Mouse (Mus musculus) MEL (cell line): ENCODE data around the gene Zfp1. TPM values are rescaled to one million over a fixed set of nuclear protein-coding genes. Genes with fewer than 3 reads are reported as not detected.

Experiments used
- DNase-seq: peaks from one replicate; pipeline ENCODE4 v3.0.0; 2011; ENCODE audit warnings: low read depth, low spot score
- H3K27ac ChIP-seq: 2 replicates; pipeline ENCODE4 v1.5.1; 2012; ENCODE audit warnings: low read depth, mild to moderate bottlenecking, control low read depth, low read length, moderate library complexity; ENCODE audit not compliant: control insufficient read depth
- H3K27me3 ChIP-seq, 2 experiments: fragments of 150-350 bp in 1 of 2; sonication (generic) in 1 of 2; 2 replicates each; pipeline ENCODE4 v1.6.1; 2012; ENCODE audit warnings: low read length in 2 of 2, mild to moderate bottlenecking in 2 of 2, improper control_type of control experiment in 1 of 2, moderate library complexity in 1 of 2; ENCODE audit not compliant: insufficient read depth in 2 of 2, control insufficient read depth in 1 of 2
- H3K36me3 ChIP-seq, 2 experiments: 2 replicates each; pipeline ENCODE4 v1.6.1; 2012 to 2014; ENCODE audit warnings: low read length in 2 of 2, improper control_type of control experiment in 1 of 2, inconsistent platforms in 1 of 2, mild to moderate bottlenecking in 1 of 2; ENCODE audit not compliant: insufficient read depth in 2 of 2, control insufficient read depth in 1 of 2
- H3K4me1 ChIP-seq, 2 experiments: fragments of 150-350 bp in 1 of 2; sonication (generic) in 1 of 2; 2 replicates each; pipeline ENCODE4 v1.6.1; 2012; ENCODE audit warnings: low read length in 2 of 2, improper control_type of control experiment in 1 of 2, mild to moderate bottlenecking in 1 of 2; ENCODE audit not compliant: insufficient read depth in 2 of 2, control insufficient read depth in 1 of 2
- H3K4me3 ChIP-seq, 2 experiments: fragments of 150-350 bp in 1 of 2; sonication (generic) in 1 of 2; 2 replicates each; pipeline ENCODE4 v1.5.1; 2012; ENCODE audit warnings: low read depth in 2 of 2, low read length in 2 of 2, mild to moderate bottlenecking in 2 of 2, moderate library complexity in 2 of 2, control low read depth in 1 of 2, improper control_type of control experiment in 1 of 2; ENCODE audit not compliant: control insufficient read depth in 1 of 2, insufficient read depth in 1 of 2
- H3K79me2 ChIP-seq: 2 replicates; pipeline ENCODE4 v1.6.1; 2012; ENCODE audit warnings: mild to moderate bottlenecking, low read length, moderate library complexity; ENCODE audit not compliant: control insufficient read depth, poor library complexity, insufficient read depth
- H3K9ac ChIP-seq: 2 replicates; pipeline ENCODE4 v1.6.1; 2012; ENCODE audit warnings: low read depth, mild to moderate bottlenecking, control low read depth, low read length, moderate library complexity; ENCODE audit not compliant: control insufficient read depth, poor library complexity, severe bottlenecking
- H3K9me3 ChIP-seq: fragments of 150-350 bp; sonication (generic); replicated peaks from 2 replicates; pipeline ENCODE4 v1.6.1; 2012; ENCODE audit warnings: mild to moderate bottlenecking, low read length, improper control_type of control experiment, moderate library complexity; ENCODE audit not compliant: insufficient read depth
- CHD2 ChIP-seq: IDR thresholded peaks from 2 replicates; pipeline ENCODE4 v1.6.1; 2011; ENCODE audit warnings: low read length, improper control_type of control experiment
- ELF1 ChIP-seq: IDR thresholded peaks from 2 replicates; pipeline ENCODE4 v1.6.1; 2014; ENCODE audit warnings: low read depth, mild to moderate bottlenecking, inconsistent platforms, low read length, improper control_type of control experiment, moderate library complexity
- GATA1 ChIP-seq: IDR thresholded peaks from 2 replicates; pipeline ENCODE4 v1.6.1; 2011; ENCODE audit warnings: low read depth, low read length, improper control_type of control experiment
- HCFC1 ChIP-seq: IDR thresholded peaks from 2 replicates; pipeline ENCODE4 v1.6.1; 2012; ENCODE audit warnings: low read depth, mild to moderate bottlenecking, inconsistent platforms, low read length, improper control_type of control experiment, moderate library complexity
- MAX ChIP-seq: IDR thresholded peaks from 2 replicates; pipeline ENCODE4 v1.6.1; 2011; ENCODE audit warnings: low read length, improper control_type of control experiment
- MEF2A ChIP-seq: IDR thresholded peaks from 2 replicates; pipeline ENCODE4 v1.6.1; 2014; ENCODE audit warnings: low read depth, mild to moderate bottlenecking, inconsistent platforms, low read length, improper control_type of control experiment; ENCODE audit not compliant: poor library complexity, insufficient replicate concordance, severe bottlenecking; ENCODE audit errors: extremely low read depth
- MXI1 ChIP-seq: IDR thresholded peaks from 2 replicates; pipeline ENCODE4 v1.6.1; 2011; ENCODE audit warnings: mild to moderate bottlenecking, low read depth, low read length, improper control_type of control experiment
- MYB ChIP-seq: IDR thresholded peaks from 2 replicates; pipeline ENCODE4 v1.6.1; 2011; ENCODE audit warnings: mild to moderate bottlenecking, low read depth, low read length, improper control_type of control experiment
- MYC ChIP-seq: IDR thresholded peaks from 2 replicates; pipeline ENCODE4 v1.6.1; 2011; ENCODE audit warnings: low read depth, mild to moderate bottlenecking, low read length, improper control_type of control experiment, moderate library complexity
- NELFE ChIP-seq: IDR thresholded peaks from 2 replicates; pipeline ENCODE4 v1.6.1; 2011; ENCODE audit warnings: low read depth, low read length, improper control_type of control experiment
- POLR2A ChIP-seq, 2 experiments: IDR thresholded peaks; 2 replicates each; pipeline ENCODE4 v1.6.1; 2011 to 2012; ENCODE audit warnings: low read length in 2 of 2, mild to moderate bottlenecking in 2 of 2, control low read depth in 1 of 2, improper control_type of control experiment in 1 of 2, low read depth in 1 of 2, moderate library complexity in 1 of 2; ENCODE audit not compliant: control insufficient read depth in 1 of 2, insufficient read depth in 1 of 2, poor library complexity in 1 of 2
- POLR2AphosphoS2 ChIP-seq: IDR thresholded peaks from 2 replicates; pipeline ENCODE4 v1.6.1; 2011; ENCODE audit warnings: low read length, improper control_type of control experiment
- POLR2AphosphoS5 ChIP-seq: IDR thresholded peaks from 2 replicates; pipeline ENCODE4 v1.6.1; 2012; ENCODE audit warnings: low read depth, borderline replicate concordance, mild to moderate bottlenecking, inconsistent platforms, low read length, moderate library complexity, mixed read lengths
- RAD21 ChIP-seq: IDR thresholded peaks from 2 replicates; pipeline ENCODE4 v1.6.1; 2011; ENCODE audit warnings: mild to moderate bottlenecking, low read depth, low read length, improper control_type of control experiment
- RCOR1 ChIP-seq: IDR thresholded peaks from 2 replicates; pipeline ENCODE4 v1.6.1; 2012; ENCODE audit warnings: low read depth, mild to moderate bottlenecking, inconsistent platforms, low read length, improper control_type of control experiment
- SIN3A ChIP-seq: IDR thresholded peaks from 2 replicates; pipeline ENCODE4 v1.6.1; 2012; ENCODE audit warnings: low read length, improper control_type of control experiment, inconsistent platforms
- TAL1 ChIP-seq: IDR thresholded peaks from 2 replicates; pipeline ENCODE4 v1.6.1; 2012; ENCODE audit warnings: mild to moderate bottlenecking, inconsistent platforms, low read length, moderate library complexity, mixed read lengths
- TBP ChIP-seq: IDR thresholded peaks from 2 replicates; pipeline ENCODE4 v1.8.0; 2011; ENCODE audit warnings: low read depth, low read length, improper control_type of control experiment
- TCF12 ChIP-seq: IDR thresholded peaks from 2 replicates; pipeline ENCODE4 v1.6.1; 2014; ENCODE audit warnings: low read depth, mild to moderate bottlenecking, inconsistent platforms, low read length, improper control_type of control experiment, moderate library complexity
- USF1 ChIP-seq: IDR thresholded peaks from 2 replicates; pipeline ENCODE4 v1.6.1; 2014; ENCODE audit warnings: low read depth, mild to moderate bottlenecking, inconsistent platforms, low read length, improper control_type of control experiment, moderate library complexity
- ZC3H11A ChIP-seq: IDR thresholded peaks from 2 replicates; pipeline ENCODE4 v1.6.1; 2012; ENCODE audit warnings: low read depth, mild to moderate bottlenecking, inconsistent platforms, low read length, improper control_type of control experiment
- ZNF384 ChIP-seq: IDR thresholded peaks from 2 replicates; pipeline ENCODE4 v1.6.1; 2012; ENCODE audit warnings: low read depth, mild to moderate bottlenecking, inconsistent platforms, low read length, improper control_type of control experiment
- polyA plus RNA-seq, 2 experiments: library from polyadenylated mRNA; stranded (reverse) in 1 of 2; unstranded in 1 of 2; fragments of >175 nt in 1 of 2; fragments of >200 nt in 1 of 2; gene quantifications; 2 replicates each; pipeline versions ENCODE4 v1.2.1 to v1.2.4; 2012; ENCODE audit warnings: low replicate concordance in 2 of 2, low read depth in 1 of 2; ENCODE audit not compliant: insufficient read length in 2 of 2, insufficient read depth in 1 of 2, missing spikeins in 1 of 2
- total RNA-seq: library from RNA; depleted of rRNA; stranded (reverse); fragments of 300-350 nt; gene quantifications from 2 replicates; pipeline ENCODE4 v1.2.3, GENCODE M21; 2012

Zfp1 gene
- total and polyA plus RNA-seq, 3 experiments, result 12.2 to 12.4 TPM; not detected in 1

DNA sequence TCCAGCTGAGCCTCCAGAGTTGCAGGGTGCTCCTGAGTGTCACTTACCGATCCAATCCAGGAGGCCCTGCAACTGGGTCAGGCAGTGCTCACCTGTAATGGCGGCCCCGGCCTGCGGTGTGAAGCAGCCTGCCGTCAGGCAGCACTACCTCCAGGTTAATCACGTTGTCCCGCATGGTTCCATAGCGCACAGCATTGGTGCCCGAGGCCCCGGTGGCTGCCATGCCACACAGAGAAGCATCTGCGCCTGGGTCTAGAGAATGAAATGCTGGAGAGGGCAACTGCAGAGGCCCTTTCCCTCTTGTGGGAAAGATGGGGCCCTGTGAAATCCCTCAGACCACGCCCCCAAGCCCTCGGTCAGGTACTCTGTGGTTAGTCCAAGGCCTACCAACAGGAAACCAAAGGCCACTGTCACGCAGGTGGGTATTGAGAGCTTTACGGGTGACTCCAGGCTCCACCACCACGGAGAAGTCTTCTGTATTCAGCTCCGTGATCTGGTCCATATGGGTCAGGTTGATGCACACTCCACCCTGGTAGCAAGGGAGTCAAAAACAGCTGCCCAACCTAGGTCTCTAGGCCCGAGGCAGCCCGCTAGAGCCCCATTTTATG is 14.2 kb upstream of the Zfp1 start:
- Histone ChIP-seq H3K9ac (no peak overlapping the region), H3K4me3 (no peak overlapping the region), H3K27ac (no peak overlapping the region), H3K27me3 (no peaks in the 10 kb centered on the region), H3K79me2 (no peaks in the 10 kb centered on the region), H3K4me1 (no peaks in the 10 kb centered on the region), H3K36me3 (no peaks in the 10 kb centered on the region), H3K9me3 (no peaks in the 10 kb centered on the region)
- no peak for DNase-seq
- no peak for TF ChIP-seq RCOR1
- no peak for TF ChIP-seq NELFE
- TF ChIP-seq ZNF384, result no peak
- no peak for TF ChIP-seq SIN3A

DNA sequence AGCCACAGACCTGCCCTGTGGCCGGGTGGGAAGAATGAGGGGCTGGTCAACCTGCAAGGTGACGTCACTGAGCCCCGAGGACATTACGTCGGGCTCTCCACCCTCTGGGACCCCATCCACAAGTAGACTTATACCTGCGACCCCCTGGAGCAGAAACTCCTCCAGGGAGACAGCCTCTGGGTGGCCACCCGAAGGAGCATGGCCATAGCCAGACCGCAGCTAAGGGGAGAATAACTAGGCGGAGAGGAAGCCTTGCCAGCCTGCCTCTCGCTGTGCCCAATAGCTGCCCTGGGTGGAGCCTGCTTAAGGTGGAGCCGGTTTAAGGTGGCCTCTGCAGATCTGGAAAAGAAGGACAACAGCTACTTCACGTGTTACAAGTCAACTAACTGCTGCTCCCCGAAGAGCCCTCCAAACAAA is 13.1 kb upstream of the Zfp1 start, which contains the start of gene Ldhd:
TSS of gene Ldhd (minus strand) at position 270 of the 417 bp plus-strand sequence.
- Histone ChIP-seq H3K9me3 (no peaks in the 10 kb centered on the region), H3K4me1 (no peaks in the 10 kb centered on the region), H3K36me3 (no peaks in the 10 kb centered on the region), H3K79me2 (no peaks in the 10 kb centered on the region), H3K4me3 (no peak within 1 kb of the TSS)
- no peak for DNase-seq
- no peak for TF ChIP-seq USF1
- TF ChIP-seq POLR2A (IDR thresholded peaks at IDR 0.05; ENCODE audit: control insufficient read depth in 1 of 2, insufficient read depth in 1 of 2, low read depth in 1 of 2, low read length in 2 of 2, poor library complexity in 1 of 2), result peak in 1 of 2 experiments; percentile 32; a peak in 1 of 4 replicates
- TF ChIP-seq SIN3A, result no peak
- no peak for TF ChIP-seq HCFC1
- TF ChIP-seq, all 39 proteins: peak for 1
- H3K27me3 ChIP-seq, result no peaks in the 10 kb centered on the region
- H3K9ac ChIP-seq, result no peak within 1 kb of the TSS
- H3K27ac ChIP-seq, result no peak within 1 kb of the TSS

DNA sequence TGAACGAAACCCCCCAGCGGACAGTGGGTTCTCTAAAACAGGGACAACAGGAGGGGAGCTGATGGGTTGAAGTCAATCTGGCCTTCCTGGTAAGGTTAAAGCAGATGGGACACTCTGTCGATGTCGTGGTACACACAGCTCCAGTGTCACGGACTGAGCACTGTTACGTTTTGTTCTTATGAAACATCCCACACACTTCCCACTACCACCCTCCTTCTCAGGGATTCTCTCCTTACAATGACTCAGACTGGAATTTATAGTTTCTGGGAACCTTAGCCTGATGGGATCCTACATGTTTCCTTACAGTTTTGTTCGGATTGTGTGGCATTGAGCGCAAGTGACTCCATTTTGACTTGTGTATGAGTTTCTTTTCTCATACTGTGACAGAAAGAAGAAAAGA is 11.6 kb upstream of the Zfp1 start:
- H3K9ac ChIP-seq, result no peak overlapping the region
- no peaks in the 10 kb centered on the region for H3K4me1 ChIP-seq
- TF ChIP-seq RAD21, result no peak
- TF ChIP-seq GATA1, result no peak
- TF ChIP-seq HCFC1, result no peak
- no peak for TF ChIP-seq MYB
- no peak for TF ChIP-seq POLR2AphosphoS5
- TF ChIP-seq MEF2A, result no peak
- TF ChIP-seq TCF12, result no peak
- no peak for TF ChIP-seq ELF1
- no peak for TF ChIP-seq MYC
- no peak for TF ChIP-seq TAL1
- TF ChIP-seq SIN3A, result no peak
- TF ChIP-seq ZC3H11A, result no peak
- TF ChIP-seq MAX, result no peak
- no peak for TF ChIP-seq TBP
- TF ChIP-seq MXI1, result no peak
- TF ChIP-seq CHD2, result no peak
- no peak for TF ChIP-seq POLR2AphosphoS2
- H3K9me3 ChIP-seq, result no peaks in the 10 kb centered on the region
- no peaks in the 10 kb centered on the region for H3K27me3 ChIP-seq
- no peak overlapping the region for H3K27ac ChIP-seq
- no peak for DNase-seq
- no peak overlapping the region for H3K4me3 ChIP-seq
- no peaks in the 10 kb centered on the region for H3K36me3 ChIP-seq
- H3K79me2 ChIP-seq, result no peaks in the 10 kb centered on the region
